ENCODE assay signal across 17 mouse cellular contexts in genomic region chr12:102258522-102259112, GRCm38 (mm10). TPM values are rescaled to one million over a fixed set of nuclear protein-coding genes. Genes with fewer than 3 reads are reported as not detected.
A peak's percentile ranks its signal among the peaks of the same experiment; 100 is the strongest.
DNase-seq lines count a peak whose midpoint lies in the region; ATAC-seq and TF ChIP-seq lines count a peak whose summit lies in the region.
"Had no signal": no experiment of that assay in that cellular context is flagged by ENCODE, and none has a peak within 500 bp of the region (broad histone marks: within the 10 kb centered on the region; RNA-seq: fewer than 3 reads in every experiment).

No protein-coding gene starts in this region.

- no peak overlapping the region for H3K4me2 ChIP-seq in liver, embryonic 14.5 days (ENCODE audit: low read depth)
- H3K4me2 ChIP-seq: hindbrain, embryonic 12.5 days had no signal

- WGBS in liver, embryonic 14.5 days (ENCODE audit: insufficient replicate concordance) = 18% methylated on average over 3 of the region's 3 CpGs

- ATAC-seq in G1E (ENCODE audit: extremely low read depth, insufficient number of reproducible peaks, low FRiP score, poor library complexity, severe bottlenecking) = peak; percentile 37; the same call in 1 of the 2 replicates
- ATAC-seq in common myeloid progenitor, adult 5-6 weeks (replicated peaks; ENCODE audit: low read depth, poor library complexity, severe bottlenecking) = peak; percentile 87
- ATAC-seq in liver, embryonic 14.5 days (ENCODE audit: insufficient read depth) = peak; percentile 64

- H3K9me3 ChIP-seq in G1E (replicated peaks) = no peaks in the 10 kb centered on the region
- no peaks in the 10 kb centered on the region for H3K9me3 ChIP-seq in liver, embryonic 14.5 days (ENCODE audit: control insufficient read depth, low read length)
- H3K9me3 ChIP-seq: forebrain, embryonic 10.5 days; hindbrain, embryonic 12.5 days; midbrain, embryonic 10.5 days had no signal

- DNase-seq in 416B (ENCODE audit: low read depth) (peak; percentile 96), G1E (ENCODE audit: low spot score) (no peak)
- no peak for DNase-seq in liver, embryonic 14.5 days (ENCODE audit: low read depth in 3 of 3, low spot score in 3 of 3)
- DNase-seq in embryo, embryonic 11 days = no peak
- no peak for DNase-seq in thymus, postnatal 0 days (ENCODE audit: low spot score)
- DNase-seq in gastrocnemius, postnatal 4 days (ENCODE audit: low spot score in 2 of 2) = no peak
- no peak for DNase-seq in retina, embryonic 14.5 days (ENCODE audit: low spot score)
- DNase-seq: adrenal gland, postnatal 36 days; cerebellum, adult 9-10 months; gastrocnemius, postnatal 14 days; kidney, adult 8-10 months; kidney, postnatal 25 days; left cerebral cortex, postnatal 4 days had no signal

- no peak overlapping the region; the same call in 1 of the 2 replicates for H3K9ac ChIP-seq in liver, embryonic 14.5 days (replicated peaks)
- H3K9ac ChIP-seq: hindbrain, embryonic 12.5 days had no signal

- TF ChIP-seq CTCF in G1E (IDR thresholded peaks at IDR 0.05; ENCODE audit: low read depth, low read length) = no peak
- no peak for TF ChIP-seq CTCF in liver, embryonic 14.5 days (IDR thresholded peaks at IDR 0.05; ENCODE audit: low read depth)

- no peak overlapping the region for H3K27ac ChIP-seq in liver, embryonic 14.5 days
- H3K27ac ChIP-seq: forebrain, embryonic 10.5 days; hindbrain, embryonic 12.5 days; midbrain, embryonic 10.5 days had no signal

- 0 out of 2 replicates have a peak, but pooled peaks have one; percentile 31 for TF ChIP-seq EP300 in liver, embryonic 14.5 days (IDR thresholded peaks at IDR 0.05; ENCODE audit: low read depth)

- no peak overlapping the region for H3K4me3 ChIP-seq in G1E (ENCODE audit: low read depth, low read length)
- H3K4me3 ChIP-seq in liver, embryonic 14.5 days (ENCODE audit: insufficient read depth in 1 of 2, low read depth in 2 of 2, low read length in 2 of 2) = no peak overlapping the region
- H3K4me3 ChIP-seq: forebrain, embryonic 10.5 days; hindbrain, embryonic 12.5 days; midbrain, embryonic 10.5 days had no signal

- 0 out of 2 replicates have a peak, but pooled peaks cover 2% of the 10 kb centered on the region for H3K27me3 ChIP-seq in G1E (ENCODE audit: insufficient read depth, low read length)
- H3K27me3 ChIP-seq in liver, embryonic 14.5 days (ENCODE audit: control insufficient read depth, insufficient read depth, low read length) = no peaks in the 10 kb centered on the region
- H3K27me3 ChIP-seq: hindbrain, embryonic 12.5 days had no signal

- H3K4me1 ChIP-seq in G1E (ENCODE audit: insufficient read depth, low read depth, low read length) = no peaks in the 10 kb centered on the region
- peaks cover 2 to 13% of the 10 kb centered on the region in 2 experiments; a peak in 3 of 4 replicates for H3K4me1 ChIP-seq in liver, embryonic 14.5 days (replicated peaks; ENCODE audit: control insufficient read depth in 2 of 2, insufficient read depth in 2 of 2, low read length in 1 of 2)
- H3K4me1 ChIP-seq: hindbrain, embryonic 12.5 days had no signal

- no peaks in the 10 kb centered on the region for H3K36me3 ChIP-seq in G1E (replicated peaks)
- H3K36me3 ChIP-seq in liver, embryonic 14.5 days (replicated peaks; ENCODE audit: control insufficient read depth, insufficient read depth, low read depth) = no peaks in the 10 kb centered on the region
- H3K36me3 ChIP-seq: forebrain, embryonic 10.5 days; hindbrain, embryonic 12.5 days; midbrain, embryonic 10.5 days had no signal

RNA-seq across cellular contexts. Expression of gene Rin3, which starts 24.2 kb away (rescaled TPM):
- 3.5 and 4.2 TPM in 2 replicates for total RNA-seq in G1E (2014; fragmentation: Nextera tagmentation)
- 0.58 and 3.4 TPM in 2 replicates for total RNA-seq in G1E (2017)
- polyA plus RNA-seq in G1E (2012) = 5.1 and 5.2 TPM in 2 replicates
- 44.7 and 86.3 TPM in 2 replicates for total RNA-seq in common myeloid progenitor, adult 5-6 weeks (2017)
- 3.1 and 3.2 TPM in 2 replicates for polyA plus RNA-seq in liver, embryonic 14.5 days (2012; rRNA removed)
- polyA plus RNA-seq in liver, embryonic 14.5 days (2014; fragmentation: Nextera tagmentation; extraction: Ambion mirVana) = 4.5 and 5.2 TPM in 2 replicates
- polyA plus RNA-seq in thymus, postnatal 0 days (2015; fragmentation: Nextera tagmentation; extraction: Ambion mirVana) = 7.0 and 7.9 TPM in 2 replicates
- 10 to 100 TPM; 29.7 to 33.1 TPM for total RNA-seq in gastrocnemius, postnatal 4 days (2021)

Comparison
In these comparisons a context has a peak if more than half of its experiments do, and no peak if none do; other contexts are left out.
1. ATAC-seq: peak in every context shown above with its lines; median percentile 87 in common myeloid progenitor, adult 5-6 weeks; 64 in liver, embryonic 14.5 days; 37 in G1E.